Mouse (Mus musculus) CD4-positive, CD25-positive, alpha-beta regulatory T cell, adult 4 months (primary cell): ENCODE data around the gene Gm3336. TPM values are rescaled to one million over a fixed set of nuclear protein-coding genes. Genes with fewer than 3 reads are reported as not detected.

ENCODE experiments used
- ATAC-seq: one replicate; pipeline ENCODE4 v1.8.0; 2017
- polyA plus RNA-seq, 2 experiments: library from polyadenylated mRNA; unstranded; fragments of 100-300 nt; shearing (Covaris generic); gene quantifications; one replicate each; pipeline ENCODE4 v1.2.1; 2017

Gene Gm3336
- polyA plus RNA-seq: not detected

- peak; percentile 86 for ATAC-seq
Observed at GRCm38 (mm10) chr8:70718297-70718696, at the start of gene Gm3336. Gene Gm3336 (plus strand): TSS chr8:70718543.

- no peak for ATAC-seq
Observed at GRCm38 (mm10) chr8:70671615-70672324, 46.6 kb upstream of the Gm3336 start.

GRCm38 (mm10) chr8:70672325-70673078 is 45.8 kb upstream of the Gm3336 start:
- ATAC-seq: no peak

- ATAC-seq: peak; percentile 90
Observed at GRCm38 (mm10) chr8:70673079-70673856, 45.1 kb upstream of the Gm3336 start, which contains the start of gene Lsm4. Gene Lsm4 (plus strand): TSS chr8:70673248.

DNA sequence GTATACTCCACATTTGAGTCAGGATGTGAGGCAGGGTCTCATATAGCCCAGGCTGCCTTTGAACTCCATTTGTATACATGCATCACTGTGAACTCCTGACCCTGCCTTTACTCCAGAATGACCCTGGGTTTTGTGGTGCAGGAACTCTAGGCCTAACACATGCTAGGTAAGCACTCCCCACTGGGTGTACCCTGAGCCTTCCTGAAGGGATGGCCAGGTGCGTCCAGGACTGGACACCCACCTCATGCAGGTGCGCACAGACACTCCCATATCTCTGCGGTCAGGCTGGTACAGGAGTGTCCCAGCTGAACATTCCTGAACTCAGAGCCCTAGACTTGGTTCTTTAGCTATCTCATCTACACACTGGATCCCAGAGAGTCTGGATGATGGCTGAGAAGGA is 44.2 kb upstream of the Gm3336 start:
- ATAC-seq: no peak

DNA sequence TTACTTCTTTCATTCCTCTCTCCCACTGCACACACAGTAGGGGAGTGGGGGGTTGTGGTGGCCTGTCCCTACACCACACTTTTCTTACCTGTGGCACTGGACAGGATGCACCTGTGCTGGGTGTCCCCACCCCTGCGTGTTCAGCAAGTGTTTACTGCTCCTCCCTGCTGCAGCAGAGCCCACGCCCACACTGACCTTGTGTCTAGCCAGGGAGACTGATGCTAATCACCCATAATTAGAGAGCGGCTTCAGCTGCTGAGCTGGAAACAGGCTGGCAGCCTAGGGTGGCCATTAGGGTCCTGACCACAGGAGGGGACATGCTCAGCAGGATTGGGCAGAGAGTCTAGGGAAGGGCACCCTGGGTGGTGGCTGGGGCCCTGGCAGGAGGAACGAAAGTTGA is 43.6 kb upstream of the Gm3336 start:
- ATAC-seq: no peak

DNA sequence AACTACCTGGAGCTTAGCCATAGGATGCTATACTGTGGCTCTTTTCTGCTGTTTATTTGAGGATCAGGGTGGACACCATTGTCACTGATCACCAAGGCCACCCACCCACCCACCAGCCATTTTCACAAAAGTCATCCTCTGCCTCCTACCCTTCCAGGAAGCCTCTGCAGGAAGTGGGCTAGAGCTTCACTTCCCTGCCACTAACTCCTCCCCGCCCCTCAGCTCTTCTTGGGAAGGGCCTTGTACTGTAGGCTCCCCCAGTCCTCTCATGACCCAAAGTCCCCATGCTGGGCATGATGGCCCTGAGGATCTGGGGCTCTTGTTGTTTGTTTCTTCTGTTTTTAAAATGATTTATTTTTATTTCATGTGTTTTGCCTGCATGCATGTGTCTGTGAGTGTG is 43.0 kb upstream of the Gm3336 start:
- peak; percentile 51 for ATAC-seq

DNA sequence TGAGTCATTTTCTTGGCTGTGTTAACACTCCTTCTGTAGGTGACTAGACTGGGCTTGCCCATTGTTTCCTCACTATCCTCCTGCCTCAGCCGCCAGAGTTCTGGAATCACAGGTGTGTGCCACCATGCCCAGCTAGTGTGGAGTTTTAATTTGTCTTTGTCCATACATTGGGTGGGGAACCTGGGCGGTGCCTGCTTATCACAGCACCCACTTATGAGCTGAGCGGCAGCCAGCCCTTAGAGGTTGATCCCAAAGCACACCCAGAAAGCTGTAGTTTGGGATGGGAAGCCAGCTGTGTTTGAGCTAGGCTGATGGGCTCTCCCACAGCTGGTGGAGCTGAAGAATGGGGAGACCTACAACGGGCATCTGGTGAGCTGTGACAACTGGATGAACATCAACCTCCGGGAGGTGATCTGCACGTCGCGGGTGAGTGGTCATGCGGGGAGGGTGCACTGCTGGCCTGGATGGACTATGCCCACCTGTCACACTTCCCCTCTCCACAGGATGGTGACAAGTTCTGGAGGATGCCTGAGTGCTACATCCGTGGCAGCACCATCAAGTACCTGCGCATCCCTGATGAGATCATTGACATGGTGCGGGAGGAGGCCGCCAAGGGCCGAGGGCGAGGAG is 40.8 kb upstream of the Gm3336 start:
- ATAC-seq: no peak

DNA sequence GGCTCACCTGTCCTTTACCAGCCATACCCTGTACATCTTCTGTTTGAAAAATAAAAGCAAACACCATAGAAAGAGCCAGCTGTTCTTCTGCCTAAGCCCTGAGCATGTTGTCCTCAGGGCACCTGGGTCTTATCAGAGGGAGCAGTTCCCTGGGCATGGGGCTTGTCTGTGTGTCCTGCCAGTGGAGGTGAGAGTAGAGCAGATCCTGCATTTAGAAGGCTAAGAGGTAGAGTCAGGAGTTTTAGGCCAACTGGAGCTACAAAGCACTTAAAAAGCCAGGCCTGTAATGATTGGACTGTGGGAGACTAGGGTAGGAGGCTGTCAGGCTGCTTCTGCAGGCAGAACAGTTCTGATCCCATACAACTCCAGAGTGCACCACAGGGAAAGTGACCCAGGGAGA is 39.7 kb upstream of the Gm3336 start:
- no peak for ATAC-seq

DNA sequence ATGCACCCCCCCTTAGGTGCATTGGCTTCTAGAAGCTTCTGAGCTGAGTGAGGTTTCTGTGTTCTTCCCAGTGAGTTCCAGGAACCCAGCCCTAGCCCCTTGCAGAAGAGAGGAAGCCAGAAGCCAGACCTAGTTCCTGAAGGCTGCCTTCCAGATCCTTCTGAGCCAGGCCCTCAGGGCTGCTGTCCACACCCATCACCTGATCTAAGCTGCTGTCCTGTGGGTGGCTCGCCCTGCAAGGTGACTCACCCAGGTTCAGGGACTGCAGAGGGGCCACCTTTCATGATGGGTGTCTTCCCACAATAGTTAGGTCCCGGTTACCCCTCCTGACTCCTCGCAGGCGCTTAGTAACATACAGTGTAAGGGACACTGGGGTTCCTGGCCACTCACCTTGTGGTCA is 38.9 kb upstream of the Gm3336 start:
- ATAC-seq: no peak

- no peak for ATAC-seq
Observed at GRCm38 (mm10) chr8:70680039-70680438, 38.3 kb upstream of the Gm3336 start.

- no peak for ATAC-seq
Observed at GRCm38 (mm10) chr8:70681410-70681809, 36.9 kb upstream of the Gm3336 start.

DNA sequence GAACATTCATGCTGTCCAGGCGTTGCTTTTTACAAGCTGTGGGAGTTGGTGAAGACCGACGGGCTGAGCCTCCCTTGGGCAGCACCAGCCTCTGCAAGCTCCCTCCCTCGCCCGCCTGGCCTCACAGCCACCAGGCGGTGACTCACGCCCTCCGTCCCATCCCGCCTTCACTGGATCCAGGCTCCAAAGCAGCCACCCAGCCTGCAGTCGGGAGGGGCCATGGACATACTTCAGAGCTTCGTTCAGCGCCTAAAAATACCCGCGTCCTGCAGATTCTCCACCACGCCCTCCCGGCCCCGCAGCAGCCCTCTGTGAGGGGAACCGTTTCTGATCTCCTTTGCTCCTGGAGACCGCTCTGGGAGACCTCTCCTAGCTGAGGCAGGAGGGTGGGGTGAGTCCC is 36.1 kb upstream of the Gm3336 start:
- ATAC-seq: no peak

- ATAC-seq: no peak
Observed at GRCm38 (mm10) chr8:70682692-70683091, 35.7 kb upstream of the Gm3336 start.

DNA sequence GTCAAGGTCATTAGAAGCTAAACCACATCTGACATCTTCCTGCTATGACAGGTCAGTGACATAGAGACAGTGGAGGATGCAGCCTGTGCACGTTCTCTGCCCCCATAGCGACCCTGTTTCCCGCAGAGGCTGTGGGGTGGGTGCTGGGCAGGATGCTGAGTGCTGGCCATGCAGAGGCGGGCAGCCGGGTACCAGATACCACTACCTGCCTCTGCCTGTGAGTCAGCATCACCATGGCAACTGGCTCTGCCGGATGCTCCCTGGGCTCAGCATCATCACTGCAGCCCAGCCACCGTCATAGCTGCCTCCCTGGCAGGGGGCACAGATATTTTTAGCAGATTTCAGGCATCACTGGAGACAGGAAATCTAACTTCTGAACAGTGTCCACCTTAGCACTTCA is 34.1 kb upstream of the Gm3336 start:
- ATAC-seq: peak; percentile 98

DNA sequence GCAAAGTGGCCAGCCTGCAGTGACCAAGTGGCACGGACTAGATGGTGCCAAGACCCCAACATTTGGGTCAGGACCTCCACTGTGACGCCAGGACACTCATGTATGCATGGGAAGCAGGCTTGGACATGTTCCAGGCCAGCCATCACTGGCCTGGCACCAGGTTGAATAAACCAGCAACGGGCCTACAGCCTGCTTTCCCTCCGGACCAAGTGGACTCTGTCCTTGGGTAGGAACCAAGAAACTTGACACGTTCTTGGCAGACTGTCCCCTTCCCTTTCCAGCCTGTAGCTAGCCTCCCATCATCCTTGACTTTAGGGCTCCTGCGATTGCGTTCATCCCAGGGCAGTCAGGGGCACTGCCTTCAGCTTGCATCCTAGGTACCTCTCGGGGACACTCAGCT is 30.8 kb upstream of the Gm3336 start:
- no peak for ATAC-seq

DNA sequence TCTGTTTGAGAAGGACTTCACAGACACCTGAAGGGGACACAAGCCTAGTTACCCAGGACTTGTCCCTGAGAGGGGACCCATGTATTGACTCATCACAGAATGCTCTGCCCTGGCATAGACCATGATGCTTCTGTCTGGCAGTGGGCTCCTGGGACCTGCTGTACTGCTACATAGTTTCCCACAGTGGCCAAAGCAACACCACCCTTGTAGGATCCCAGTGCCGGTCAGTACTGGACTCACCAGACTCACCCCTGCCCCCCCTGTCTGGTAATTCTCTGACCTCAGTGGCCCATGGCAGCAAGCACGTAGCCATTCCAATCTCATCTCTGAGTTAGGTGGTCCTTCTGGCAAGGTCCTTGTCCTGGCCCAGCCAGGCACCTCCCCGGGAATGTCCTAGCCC is 30.2 kb upstream of the Gm3336 start:
- no peak for ATAC-seq

DNA sequence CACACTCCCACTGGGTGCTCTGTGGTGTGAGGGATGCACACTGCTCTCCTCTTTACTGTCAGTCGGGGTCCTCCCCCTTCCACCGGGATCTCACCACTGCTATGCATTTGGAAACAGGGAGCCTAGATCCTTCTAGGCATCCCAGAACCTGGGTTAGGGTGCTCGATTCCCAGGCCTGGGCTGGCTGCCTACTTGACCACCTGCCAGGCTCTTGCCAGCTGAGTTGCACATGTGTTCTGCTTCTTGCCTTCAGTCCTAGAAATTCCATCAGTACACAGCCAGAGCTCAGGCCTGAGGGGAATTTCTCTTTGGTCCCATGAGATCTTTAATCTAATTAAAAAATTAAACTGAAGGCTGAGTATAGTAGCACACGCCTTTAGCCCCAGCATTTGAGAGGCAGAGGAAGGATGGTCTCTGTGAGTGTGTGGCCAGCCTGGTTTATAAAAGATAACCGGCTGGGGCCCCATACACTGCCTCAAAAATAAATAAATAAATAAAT is 28.4 kb upstream of the Gm3336 start:
- ATAC-seq: no peak

DNA sequence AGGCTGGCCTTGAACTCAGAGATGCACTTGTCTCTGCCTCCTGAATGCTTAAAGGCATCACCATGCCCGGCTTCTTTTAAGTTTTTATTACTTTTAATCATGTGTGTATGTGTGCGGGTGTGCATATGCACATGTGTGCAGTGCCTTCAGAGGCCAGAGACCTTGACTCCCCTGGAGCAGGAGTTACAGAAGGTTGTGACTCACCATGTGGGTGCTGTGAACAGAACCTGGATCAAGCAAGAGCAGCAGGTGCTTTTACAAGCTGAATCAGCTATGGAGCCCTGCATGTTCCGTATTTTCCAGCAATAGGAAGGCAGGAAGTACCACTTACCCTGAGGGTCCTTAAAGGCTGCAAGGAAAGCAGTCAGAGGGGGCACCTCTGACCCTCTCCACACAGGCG is 27.1 kb upstream of the Gm3336 start:
- ATAC-seq: no peak

DNA sequence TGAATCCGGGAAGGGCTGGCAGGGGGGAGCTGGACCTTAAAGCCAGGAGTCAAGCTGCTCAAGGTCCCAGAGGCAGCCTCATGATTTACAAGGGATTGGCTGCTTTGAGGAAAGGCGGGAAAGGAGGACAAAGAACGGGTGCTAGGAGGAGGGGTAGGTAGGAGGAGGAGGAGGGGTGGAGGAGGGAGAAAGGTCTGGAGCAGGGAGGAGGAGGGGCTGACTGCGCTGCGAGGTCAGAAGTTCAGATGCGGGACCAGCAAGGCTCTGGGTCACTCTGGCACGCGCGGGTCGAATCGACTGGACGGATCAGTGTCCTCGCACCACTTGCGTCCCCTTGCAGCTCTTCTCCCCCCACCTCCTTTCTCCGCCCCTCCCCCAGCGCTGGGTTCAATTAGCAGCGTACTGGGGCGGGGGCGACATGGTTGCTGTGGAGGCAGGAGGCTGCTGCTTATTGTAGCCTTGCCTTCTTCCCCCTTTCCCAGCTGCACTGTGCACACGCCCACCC is 26.6 kb upstream of the Gm3336 start:
- no peak for ATAC-seq

GRCm38 (mm10) chr8:70693636-70694035 is 24.7 kb upstream of the Gm3336 start:
- no peak for ATAC-seq

- peak; percentile 1 for ATAC-seq
Observed at GRCm38 (mm10) chr8:70695318-70696018, 22.9 kb upstream of the Gm3336 start.
